Mouse (Mus musculus) kidney, postnatal 0 days (tissue): ENCODE measurements around the gene Prkca. TPM values are rescaled to one million over a fixed set of nuclear protein-coding genes. Genes with fewer than 3 reads are reported as not detected.
A peak's percentile ranks its signal among the peaks of the same experiment; 100 is the strongest.

ENCODE experiments used
- ATAC-seq: fragments of 200-750 bp; cut with Nextera tagmentation; replicated peaks from 2 replicates; pipeline ENCODE4 v1.8.0; 2017; ENCODE audit warnings: low read depth, moderate number of reproducible peaks, moderate TSS enrichment, moderate library complexity; ENCODE audit not compliant: low FRiP score
- DNase-seq: peaks from one replicate; pipeline ENCODE4 v3.0.0-alpha.2; 2016; ENCODE audit warnings: low spot score
- H3K27ac ChIP-seq: fragments of 300-500 bp; sonication (generic); 2 replicates; pipeline ENCODE4 v1.5.1; 2014; ENCODE audit warnings: mild to moderate bottlenecking
- H3K27me3 ChIP-seq: fragments of 300-500 bp; sonication (generic); 2 replicates; pipeline ENCODE4 v1.6.1; 2014; ENCODE audit warnings: low read length, mixed read lengths; ENCODE audit not compliant: insufficient read depth
- H3K36me3 ChIP-seq: fragments of 300-500 bp; sonication (generic); 2 replicates; pipeline ENCODE4 v1.6.1; 2014; ENCODE audit warnings: low read length, mixed read lengths; ENCODE audit not compliant: insufficient read depth
- H3K4me1 ChIP-seq: fragments of 300-500 bp; sonication (generic); replicated peaks from 2 replicates; pipeline ENCODE4 v1.6.1; 2014; ENCODE audit warnings: antibody characterized with exemption, low read length, mixed read lengths; ENCODE audit not compliant: insufficient read depth
- H3K4me2 ChIP-seq: fragments of 300-500 bp; sonication (generic); 2 replicates; pipeline ENCODE4 v1.6.1; 2014; ENCODE audit warnings: mild to moderate bottlenecking, low read length, moderate library complexity, mixed read lengths
- H3K4me3 ChIP-seq: fragments of 300-500 bp; sonication (generic); replicated peaks from 2 replicates; pipeline ENCODE4 v1.5.1; 2014; ENCODE audit warnings: low read depth, low read length
- H3K9ac ChIP-seq: fragments of 300-500 bp; sonication (generic); 2 replicates; pipeline ENCODE4 v1.6.1; 2014; ENCODE audit warnings: low read depth, low read length
- H3K9me3 ChIP-seq: fragments of 300-500 bp; sonication (generic); replicated peaks from 2 replicates; pipeline ENCODE4 v1.6.1; 2016; ENCODE audit warnings: low read length, inconsistent platforms, mixed read lengths
- CTCF ChIP-seq: IDR thresholded peaks from 2 replicates; pipeline ENCODE4 v1.5.1; 2016; ENCODE audit warnings: antibody characterized with exemption, low read depth, mild to moderate bottlenecking, moderate library complexity
- WGBS: fragments of 180-500 bp; shearing (Covaris S2); extraction: QIAGEN DNeasy Blood & Tissue Kit; methylation state at CpG from one replicate; pipeline ENCODE4 v1.1.7; 2014; 5-methylcytosine and 5-hydroxymethylcytosine counted together
- polyA plus RNA-seq: library from polyadenylated mRNA; unstranded; fragments of >200 nt; fragmentation: Nextera tagmentation; extraction: Ambion mirVana; gene quantifications from 2 replicates; pipeline ENCODE4 v1.2.1, GENCODE M21; 2015

Prkca gene
- polyA plus RNA-seq, 1 experiment from 2014 or later, result 9.3 TPM

DNA sequence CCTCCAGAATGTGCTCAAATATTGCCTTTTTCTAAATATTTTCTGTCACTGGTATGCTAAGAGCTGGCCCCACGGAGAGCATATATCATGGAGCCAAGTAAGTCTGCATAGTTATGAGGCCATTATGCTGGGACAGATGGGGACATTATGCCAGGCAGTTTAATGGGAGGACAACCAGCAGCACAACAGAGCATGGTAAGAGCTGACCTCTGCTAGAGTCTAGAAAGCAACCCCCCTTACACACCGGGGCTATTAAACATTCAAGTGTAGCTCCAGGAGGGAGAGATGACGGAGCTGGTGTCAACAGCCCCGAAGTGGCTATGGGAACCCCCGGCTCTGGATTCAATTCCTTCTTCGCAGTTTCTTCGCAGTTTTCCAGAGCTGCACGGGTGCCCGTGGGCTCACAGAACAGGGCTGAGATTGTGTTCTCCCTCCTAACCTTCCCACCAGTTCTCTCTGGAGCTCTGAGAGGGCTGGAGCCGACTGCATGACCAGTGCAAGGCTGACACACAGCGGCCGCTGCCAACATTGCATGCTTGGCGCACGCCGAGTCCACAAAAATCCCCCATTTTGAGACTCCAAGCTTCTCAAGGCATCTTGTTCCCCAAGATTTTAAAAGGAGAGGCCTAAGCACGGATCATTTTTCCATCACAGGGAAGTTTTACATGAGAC is 361.4 kb downstream of the Prkca start:
- ATAC-seq (no peak), DNase-seq (peak; percentile 82)
- no peak overlapping the region for H3K4me3 ChIP-seq
- no peaks in the 10 kb centered on the region for H3K4me1 ChIP-seq
- TF ChIP-seq CTCF, result peak; percentile 87
- H3K27me3 ChIP-seq, result no peaks in the 10 kb centered on the region
- H3K27ac ChIP-seq, result no peak overlapping the region
- no peaks in the 10 kb centered on the region for H3K36me3 ChIP-seq
- H3K4me2 ChIP-seq, result no peak overlapping the region
- WGBS, result 20% methylated on average over 16 of the region's 16 CpGs
- no peaks in the 10 kb centered on the region for H3K9me3 ChIP-seq
- no peak overlapping the region for H3K9ac ChIP-seq

DNA sequence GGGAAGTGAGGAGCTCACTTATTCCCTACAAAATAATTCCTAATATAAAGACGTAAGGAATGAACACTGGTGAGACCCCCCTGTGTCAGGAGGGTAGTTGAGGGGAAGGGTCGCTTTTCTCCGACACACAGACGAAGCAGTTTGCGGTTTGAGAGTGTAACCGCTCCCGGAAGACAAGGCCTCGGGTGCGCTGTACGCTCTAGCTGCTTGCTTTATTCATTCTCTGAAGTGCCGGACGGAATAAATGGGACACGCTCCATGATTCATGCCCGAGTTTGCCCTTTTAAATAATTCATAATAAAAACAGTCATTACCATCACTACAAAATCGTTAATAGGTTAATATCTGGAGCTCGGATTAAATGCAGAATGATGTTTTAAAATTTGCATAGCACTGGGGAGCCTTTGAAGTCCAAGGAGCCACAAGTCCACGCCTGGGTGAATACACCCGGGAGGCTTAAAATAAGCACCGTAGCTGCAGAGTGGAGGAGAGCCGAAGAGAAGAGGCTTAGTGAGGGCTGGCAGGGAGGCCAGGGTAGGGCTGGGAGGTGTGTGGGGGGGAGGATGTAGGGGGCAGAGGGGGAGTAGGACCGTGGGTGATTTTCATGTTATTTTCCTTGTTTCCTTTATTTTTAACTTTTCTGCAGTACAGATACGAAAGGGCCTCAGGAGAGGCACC is 364.1 kb downstream of the Prkca start:
- Histone ChIP-seq H3K9ac (no peak overlapping the region), H3K4me3 (no peak overlapping the region), H3K9me3 (no peaks in the 10 kb centered on the region), H3K27me3 (no peaks in the 10 kb centered on the region), H3K4me2 (no peak overlapping the region), H3K27ac (no peak overlapping the region), H3K4me1 (no peaks in the 10 kb centered on the region), H3K36me3 (0 out of 2 replicates have a peak, but pooled peaks cover 6% of the 10 kb centered on the region)
- TF ChIP-seq CTCF, result no peak
- DNase-seq (no peak), ATAC-seq (no peak)
- WGBS, result 42% methylated on average over 22 of the region's 22 CpGs

DNA sequence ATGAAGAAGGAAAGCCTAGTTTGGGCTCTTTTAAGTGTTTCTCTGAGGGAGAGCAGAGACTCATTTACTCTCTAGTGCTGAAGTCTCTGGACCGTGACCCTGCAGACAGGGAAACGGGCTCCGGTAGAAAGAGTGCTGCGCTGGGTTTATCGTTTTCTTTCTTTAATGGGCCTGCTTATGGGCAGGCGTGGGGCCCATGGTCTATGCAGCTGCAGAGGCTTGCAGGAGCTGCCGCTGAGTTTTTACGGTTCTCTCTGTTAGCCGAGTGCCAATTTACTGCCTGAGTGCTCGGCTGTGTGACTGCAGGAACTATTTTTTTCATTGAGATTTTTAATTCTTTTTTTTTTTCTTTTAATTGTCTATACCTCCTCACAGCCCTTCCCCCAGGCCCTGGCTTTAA is 373.8 kb downstream of the Prkca start:
- no peak; the same call in 1 of the 2 replicates for ATAC-seq
- 14% methylated on average over 10 of the region's 10 CpGs for WGBS
- no peak overlapping the region for H3K4me2 ChIP-seq
- H3K4me3 ChIP-seq, result no peak overlapping the region
- no peak overlapping the region for H3K9ac ChIP-seq
- no peak for TF ChIP-seq CTCF
- DNase-seq, result peak; percentile 54
- H3K36me3 ChIP-seq, result 0 out of 2 replicates have a peak, but pooled peaks cover 3% of the 10 kb centered on the region
- H3K9me3 ChIP-seq, result no peaks in the 10 kb centered on the region
- no peaks in the 10 kb centered on the region for H3K27me3 ChIP-seq
- no peak overlapping the region for H3K27ac ChIP-seq
- 0 out of 2 replicates have a peak, but pooled peaks cover 15% of the 10 kb centered on the region for H3K4me1 ChIP-seq

DNA sequence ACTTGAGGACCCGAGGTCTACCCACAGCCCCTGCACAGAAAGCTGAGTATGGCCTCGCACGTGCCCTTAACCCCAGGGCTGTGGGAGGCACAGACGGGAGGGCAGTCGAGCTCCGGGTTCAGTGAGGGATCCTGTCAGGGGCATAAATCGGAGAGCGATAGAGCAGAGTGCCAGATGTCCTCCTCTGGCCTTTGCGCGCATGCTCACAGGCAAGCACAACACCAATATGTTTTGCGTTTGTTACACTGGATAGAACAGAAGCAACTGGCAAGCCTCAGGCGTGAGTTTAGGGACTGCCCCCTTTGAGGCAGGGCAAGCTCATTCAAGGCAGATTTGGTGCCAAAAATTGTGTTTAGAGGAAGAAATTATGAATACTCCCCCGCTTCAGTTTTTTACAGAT is 375.6 kb downstream of the Prkca start:
- Histone ChIP-seq H3K9me3 (no peaks in the 10 kb centered on the region), H3K27ac (no peak overlapping the region), H3K4me1 (0 out of 2 replicates have a peak, but pooled peaks cover 15% of the 10 kb centered on the region), H3K9ac (no peak overlapping the region), H3K27me3 (no peaks in the 10 kb centered on the region), H3K4me3 (no peak overlapping the region), H3K4me2 (no peak overlapping the region), H3K36me3 (no peaks in the 10 kb centered on the region)
- peak; percentile 53 for DNase-seq
- ATAC-seq, result no peak
- no peak for TF ChIP-seq CTCF
- WGBS, result 35% methylated on average over 13 of the region's 13 CpGs

- H3K4me2 ChIP-seq, result no peak overlapping the region
- H3K9ac ChIP-seq, result no peak overlapping the region
- no peak for TF ChIP-seq CTCF
- DNase-seq, result no peak
- H3K4me3 ChIP-seq, result no peak overlapping the region
- no peaks in the 10 kb centered on the region for H3K27me3 ChIP-seq
- 0 out of 2 replicates have a peak, but pooled peaks cover 15% of the 10 kb centered on the region for H3K4me1 ChIP-seq
- no peak for ATAC-seq
- no peak overlapping the region for H3K27ac ChIP-seq
- WGBS, result 74% methylated on average over 4 of the region's 4 CpGs
- H3K9me3 ChIP-seq, result no peaks in the 10 kb centered on the region
- H3K36me3 ChIP-seq, result no peaks in the 10 kb centered on the region
Measured at GRCm38 (mm10) chr11:107966229-107966628, 377.5 kb downstream of the Prkca start.

DNA sequence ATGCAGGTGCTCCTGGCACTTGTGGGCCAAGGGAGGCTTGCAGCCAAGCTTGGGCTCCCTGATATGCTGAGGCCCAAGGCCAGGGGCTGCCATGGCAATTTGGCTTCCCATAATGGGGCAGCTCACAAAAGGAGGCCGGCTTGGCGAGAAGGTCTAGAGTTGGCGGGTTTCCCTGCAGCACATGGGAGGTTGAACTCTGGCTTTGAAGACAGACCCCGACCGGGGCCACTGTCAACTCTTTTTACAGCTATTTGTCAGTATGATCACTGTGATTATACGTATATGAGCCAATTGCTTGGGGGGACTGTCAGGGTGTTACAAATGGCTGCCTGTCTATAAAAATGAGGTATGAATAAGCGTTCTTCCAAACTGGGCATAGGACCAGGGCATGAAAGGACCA is 378.3 kb downstream of the Prkca start:
- H3K36me3 ChIP-seq, result peaks cover 4% of the 10 kb centered on the region; the same call in 1 of the 2 replicates
- no peak overlapping the region for H3K4me2 ChIP-seq
- no peak for TF ChIP-seq CTCF
- H3K4me1 ChIP-seq, result 0 out of 2 replicates have a peak, but pooled peaks cover 15% of the 10 kb centered on the region
- no peak for ATAC-seq
- H3K4me3 ChIP-seq, result no peak overlapping the region
- DNase-seq, result no peak
- no peak overlapping the region for H3K27ac ChIP-seq
- H3K9ac ChIP-seq, result no peak overlapping the region
- H3K27me3 ChIP-seq, result no peaks in the 10 kb centered on the region
- WGBS, result 83% methylated on average over 7 of the region's 7 CpGs
- H3K9me3 ChIP-seq, result no peaks in the 10 kb centered on the region
